Mouse (Mus musculus): Measurements from ENCODE around the gene Homer1. TPM values are rescaled to one million over a fixed set of nuclear protein-coding genes. Genes with fewer than 3 reads are reported as not detected.

Homer1 gene
- total RNA-seq, 2 experiments from 2014 or later: 8.9 to 11.3 TPM

GRCm38 (mm10) chr13:93387440-93387839, 88.0 kb downstream of the Homer1 start:
- ATAC-seq (replicated peaks; ENCODE audit: low FRiP score, poor library complexity, severe bottlenecking): no peak

GRCm38 (mm10) chr13:93388594-93389241, 89.3 kb downstream of the Homer1 start:
- peak; percentile 94 for ATAC-seq (replicated peaks; ENCODE audit: low FRiP score, poor library complexity, severe bottlenecking)

DNA sequence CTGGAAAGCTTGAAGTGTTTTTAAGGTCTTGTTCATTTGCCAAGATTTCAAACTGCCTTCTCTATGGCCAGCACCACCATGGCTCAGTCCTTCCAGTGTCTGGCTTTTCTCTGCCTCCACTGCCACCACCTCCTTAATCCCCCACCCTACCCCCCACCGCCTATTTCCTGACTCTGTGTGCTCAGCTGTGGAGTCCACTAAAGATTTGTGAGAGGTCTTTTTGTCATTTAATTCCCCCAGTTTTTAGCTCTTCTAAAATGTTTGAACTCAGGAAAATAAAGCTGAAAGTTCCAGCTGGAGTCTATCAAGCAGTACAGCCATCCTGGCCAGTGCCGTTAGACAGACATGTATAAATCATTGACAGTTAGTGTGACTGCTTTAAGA, 89.8 kb downstream of the Homer1 start:
- 0 out of 2 replicates have a peak, but pooled peaks have one; percentile 34 for ATAC-seq (replicated peaks; ENCODE audit: low FRiP score, poor library complexity, severe bottlenecking)

- ATAC-seq (replicated peaks; ENCODE audit: low FRiP score, poor library complexity, severe bottlenecking): no peak
Measured at GRCm38 (mm10) chr13:93399710-93400216, 100.3 kb downstream of the Homer1 start.

GRCm38 (mm10) chr13:93401947-93402346, 102.5 kb downstream of the Homer1 start:
- no peak for ATAC-seq (replicated peaks; ENCODE audit: low FRiP score, poor library complexity, severe bottlenecking)

DNA sequence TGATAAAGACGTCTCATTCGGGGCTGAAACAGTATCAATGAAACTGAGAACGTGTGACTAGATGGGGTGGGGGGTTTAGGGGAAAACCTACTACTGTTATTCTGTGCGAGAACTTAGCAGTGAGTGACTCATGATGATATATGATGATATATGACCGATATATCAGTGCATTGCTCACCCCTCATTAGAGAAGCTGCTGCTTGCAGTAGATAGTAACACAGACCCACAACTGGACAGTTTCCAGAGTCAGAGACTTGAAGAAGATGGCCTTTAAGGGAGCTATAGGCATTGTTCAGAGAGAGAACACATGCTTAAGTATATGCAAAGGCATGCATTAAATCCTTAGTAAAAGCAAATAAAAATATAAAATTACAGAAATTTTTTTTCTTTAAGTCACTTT, 107.4 kb downstream of the Homer1 start:
- no peak for ATAC-seq (replicated peaks; ENCODE audit: low FRiP score, poor library complexity, severe bottlenecking)

GRCm38 (mm10) chr13:93410343-93410742, 110.9 kb downstream of the Homer1 start:
- ATAC-seq (replicated peaks; ENCODE audit: low FRiP score, poor library complexity, severe bottlenecking): no peak

GRCm38 (mm10) chr13:93415055-93415454, 115.6 kb downstream of the Homer1 start:
- ATAC-seq (replicated peaks; ENCODE audit: low FRiP score, poor library complexity, severe bottlenecking): no peak

DNA sequence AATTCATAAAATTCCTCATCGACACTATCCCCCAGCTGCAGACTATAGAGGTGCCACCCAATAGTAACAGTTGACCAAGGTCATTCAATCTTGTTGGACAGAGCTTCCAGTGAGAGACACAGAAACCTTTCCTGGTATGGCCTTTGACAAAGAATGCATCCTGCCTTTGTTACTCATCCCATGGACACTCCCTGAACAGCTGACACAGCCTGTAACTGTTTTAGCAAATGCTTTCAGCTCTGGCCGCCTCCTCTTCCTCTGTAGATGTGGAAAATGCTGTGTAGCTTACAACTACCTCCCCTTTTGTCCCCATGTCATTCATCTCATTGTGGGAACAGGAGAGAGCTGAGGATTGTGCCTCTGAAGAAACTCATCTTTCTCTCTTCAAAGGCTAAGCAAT, 118.9 kb downstream of the Homer1 start:
- no peak for ATAC-seq (replicated peaks; ENCODE audit: low FRiP score, poor library complexity, severe bottlenecking)

DNA sequence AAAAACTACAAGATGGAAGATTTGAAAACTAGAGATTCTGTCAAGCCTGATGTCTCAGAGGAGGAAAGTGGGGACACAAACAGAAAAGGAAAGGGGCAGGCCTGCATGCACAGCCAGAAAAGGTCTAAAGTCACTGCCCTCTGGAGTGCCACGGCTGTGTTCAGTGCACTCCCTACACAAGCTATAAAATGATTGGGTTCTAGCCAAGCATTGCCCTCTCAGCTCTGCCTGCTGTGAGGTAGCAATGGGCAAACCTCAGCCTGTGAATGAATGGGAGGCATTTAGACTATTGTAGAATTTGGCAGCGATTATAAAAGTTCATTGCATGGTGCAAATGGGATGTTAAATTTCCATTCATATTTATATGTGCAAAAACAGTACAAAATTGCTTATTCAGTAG, 120.3 kb downstream of the Homer1 start:
- ATAC-seq (replicated peaks; ENCODE audit: low FRiP score, poor library complexity, severe bottlenecking): no peak

- ATAC-seq (replicated peaks; ENCODE audit: low FRiP score, poor library complexity, severe bottlenecking): no peak
Measured at GRCm38 (mm10) chr13:93423224-93423623, 123.8 kb downstream of the Homer1 start.

GRCm38 (mm10) chr13:93427920-93428876, 128.8 kb downstream of the Homer1 start:
- peak; percentile 89 for ATAC-seq (replicated peaks; ENCODE audit: low FRiP score, poor library complexity, severe bottlenecking)

- ATAC-seq (replicated peaks; ENCODE audit: low FRiP score, poor library complexity, severe bottlenecking): peak; percentile 17; the same call in 1 of the 2 replicates
Measured at GRCm38 (mm10) chr13:93429205-93429604, 129.8 kb downstream of the Homer1 start.

DNA sequence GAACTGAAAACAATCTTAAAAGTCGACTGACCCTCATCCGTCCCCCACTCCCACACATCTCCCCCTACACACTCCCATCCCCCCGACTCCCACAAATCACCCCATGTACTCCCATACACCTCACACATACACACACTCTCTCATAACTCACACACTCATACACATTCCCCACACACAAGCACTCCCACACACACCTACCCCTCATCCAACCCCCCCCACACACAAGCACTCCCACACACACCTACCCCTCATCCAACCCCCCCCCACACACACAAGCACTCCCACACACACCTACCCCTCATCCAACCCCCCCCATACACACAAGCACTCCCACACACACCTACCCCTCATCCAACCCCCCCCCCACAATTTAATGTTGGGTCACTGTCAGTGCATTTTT, 140.7 kb downstream of the Homer1 start:
- ATAC-seq (replicated peaks; ENCODE audit: low FRiP score, poor library complexity, severe bottlenecking): peak; percentile 66

DNA sequence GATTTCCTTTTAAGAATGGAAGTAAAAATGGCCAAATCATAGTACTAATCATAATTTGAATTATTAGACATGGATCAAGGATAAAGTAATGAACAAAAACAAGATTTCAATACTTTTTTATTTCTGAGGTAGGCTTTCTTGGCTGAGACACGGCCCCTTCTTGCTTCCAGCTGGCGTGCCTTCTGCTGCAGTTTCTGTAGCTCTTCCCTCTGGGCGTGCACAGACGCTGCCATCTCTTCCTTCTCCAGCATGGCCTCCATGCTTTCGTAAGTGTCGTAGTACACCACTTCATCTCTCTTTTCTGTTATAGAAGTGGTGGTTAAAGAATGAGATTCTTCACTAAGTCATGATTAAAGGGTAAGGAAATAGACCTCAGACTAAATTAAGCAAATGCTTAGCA, 153.8 kb downstream of the Homer1 start:
- ATAC-seq (replicated peaks; ENCODE audit: low FRiP score, poor library complexity, severe bottlenecking): no peak

Other genes with a start within 250 kb of the Homer1 start
- not detected in 2 replicates for gene Cmya5, start 154.9 kb upstream of the Homer1 start, total RNA-seq (2015; ENCODE audit: low replicate concordance)
- 0.17 TPM in 1 of 2 replicates, not detected in the other for gene Cmya5, start 154.9 kb upstream of the Homer1 start, total RNA-seq (2017; ENCODE audit: low replicate concordance)
- 32.1 and 40.3 TPM in 2 replicates for gene Tent2, start 107.2 kb upstream of the Homer1 start, total RNA-seq (2015; ENCODE audit: low replicate concordance)
- 13.0 and 38.6 TPM in 2 replicates for gene Tent2, start 107.2 kb upstream of the Homer1 start, total RNA-seq (2017; ENCODE audit: low replicate concordance)
- gene Jmy, start 200.2 kb downstream of the Homer1 start, total RNA-seq (2015; ENCODE audit: low replicate concordance): 11.3 and 13.0 TPM in 2 replicates
- gene Jmy, start 200.2 kb downstream of the Homer1 start, total RNA-seq (2017; ENCODE audit: low replicate concordance): 17.8 and 25.5 TPM in 2 replicates